Mouse (Mus musculus) Patski (cell line): ENCODE results near the gene Pdcd11. TPM values are rescaled to one million over a fixed set of nuclear protein-coding genes. Genes with fewer than 3 reads are reported as not detected.

Experiments
- ATAC-seq: fragments of 100-300 bp; one replicate; pipeline ENCODE4 v1.8.0; 2021
- CTCF ChIA-PET: fragments of 350-600 bp; sonication (Branson Sonifier 250); formaldehyde crosslinking; loops from one replicate; lab custom pipeline; 2022; ENCODE audit warnings: inconsistent platforms; lab: Charles Lee
- POLR2A ChIA-PET: fragments of 350-600 bp; sonication (Branson Sonifier 250); formaldehyde crosslinking; loops from one replicate; lab custom pipeline; 2022; ENCODE audit warnings: antibody characterized with exemption, inconsistent platforms; lab: Charles Lee
- DNase-seq: peaks from one replicate; pipeline ENCODE4 v3.0.0-alpha.2; 2011; ENCODE audit warnings: low read depth, low spot score
- H3K27me3 ChIP-seq: fragments of 371-371 bp; one replicate; pipeline ENCODE4 v1.5.1; 2021
- CTCF ChIP-seq: fragments of 100-300 bp; IDR thresholded peaks from one replicate; pipeline ENCODE4 v1.5.1; 2021
- in situ Hi-C: fragments of 300-500 bp; cut with MboI; formaldehyde crosslinking; loops from 3 replicates; pipeline ENCODE4 v1.11.1; 2018; ENCODE audit warnings: low pct_unique_long_range_greater_than_20kb, mixed read lengths
- polyA plus RNA-seq: library from polyadenylated mRNA; unstranded; gene quantifications from one replicate; pipeline ENCODE4 v1.2.3, GENCODE M21; 2021

Pdcd11 gene
- 29.3 TPM for polyA plus RNA-seq

- ATAC-seq, result peak; percentile 96
- ChIA-PET CTCF (interaction anchor here (1.0 to 1.6 kb wide), 3 partner anchors 9 to 24 kb away, joined by 3 to 6 read pairs (median 5); no protein-coding TSS in a partner anchor), POLR2A (interaction anchor here (0.9 to 2.1 kb wide), 4 partner anchors 10 to 23 kb away, joined by 3 to 9 read pairs (median 4); partner anchors contain the start of gene Taf5)
- peak; percentile 64 for DNase-seq
- in situ Hi-C loops, result no loop called here
- no peaks in the 10 kb centered on the region for H3K27me3 ChIP-seq
- TF ChIP-seq CTCF, result no peak
These were observed at the start of gene Pdcd11, which contains the start of gene Usmg5 for GRCm38 (mm10) chr19:47090550-47091156. TSS of gene Pdcd11 (plus strand) at chr19:47090768. TSS of gene Usmg5 (minus strand) at chr19:47090647.

- TF ChIP-seq CTCF, result peak; percentile 62
- ChIA-PET CTCF (interaction anchor here (0.8 to 1.7 kb wide), 6 partner anchors 8 to 283 kb away, joined by 3 to 4 read pairs (median 3); partner anchors contain the start of gene Cnnm2), POLR2A (no interaction called here)
- ATAC-seq, result no peak
- no peak for DNase-seq
- H3K27me3 ChIP-seq, result no peaks in the 10 kb centered on the region
- in situ Hi-C loops, result no loop called here
These were observed 47.0 kb upstream of the Pdcd11 start for GRCm38 (mm10) chr19:47043608-47044007.

- POLR2A ChIA-PET, result interaction anchor here (0.7 kb wide), 1 partner anchor 555 kb away, joined by 3 read pairs; no protein-coding TSS in a partner anchor
- in situ Hi-C loops, result no loop called here
- CTCF ChIA-PET, result interaction anchor here (0.9 kb wide), 1 partner anchor 177 kb away, joined by 3 read pairs; no protein-coding TSS in a partner anchor
- no peak for TF ChIP-seq CTCF
- no peak for DNase-seq
- no peak for ATAC-seq
- H3K27me3 ChIP-seq, result no peaks in the 10 kb centered on the region
These were observed 44.2 kb upstream of the Pdcd11 start for GRCm38 (mm10) chr19:47046343-47046742.

- DNase-seq, result no peak
- TF ChIP-seq CTCF, result no peak
These were observed 43.2 kb upstream of the Pdcd11 start for GRCm38 (mm10) chr19:47047236-47047833.

GRCm38 (mm10) chr19:47049061-47049460 lies 41.5 kb upstream of the Pdcd11 start:
- no peaks in the 10 kb centered on the region for H3K27me3 ChIP-seq
- no peak for DNase-seq
- in situ Hi-C loops, result no loop called here
- no peak for ATAC-seq
- ChIA-PET CTCF (no interaction called here), POLR2A (no interaction called here)
- TF ChIP-seq CTCF, result no peak

More at GRCm38 (mm10) chr19:47047236-47047833, 43.2 kb upstream of the Pdcd11 start:
- ATAC-seq, result no peak
- POLR2A ChIA-PET, result interaction anchor here (0.6 kb wide), 1 partner anchor 56 kb away, joined by 4 read pairs; no protein-coding TSS in a partner anchor
- no peaks in the 10 kb centered on the region for H3K27me3 ChIP-seq
- CTCF ChIA-PET, result no interaction called here
- in situ Hi-C loops, result no loop called here

- no peaks in the 10 kb centered on the region for H3K27me3 ChIP-seq
- in situ Hi-C loops, result no loop called here
- no peak for DNase-seq
- no peak for TF ChIP-seq CTCF
- ChIA-PET POLR2A (no interaction called here), CTCF (no interaction called here)
- no peak for ATAC-seq
These were observed 40.7 kb upstream of the Pdcd11 start for GRCm38 (mm10) chr19:47049840-47050239.

GRCm38 (mm10) chr19:47050271-47051032 lies 40.1 kb upstream of the Pdcd11 start, which contains the start of gene Pcgf6:
TSS of gene Pcgf6 (minus strand) at chr19:47050906.
- ChIA-PET CTCF (no interaction called here), POLR2A (interaction anchor here (1.0 to 1.7 kb wide), 2 partner anchors 16 to 18 kb away, joined by 4 to 9 read pairs; partner anchors contain the start of gene Taf5)
- TF ChIP-seq CTCF, result no peak
- in situ Hi-C loops, result no loop called here
- ATAC-seq, result peak; percentile 85
- DNase-seq, result no peak
- H3K27me3 ChIP-seq, result no peaks in the 10 kb centered on the region

GRCm38 (mm10) chr19:47052927-47053326 lies 37.6 kb upstream of the Pdcd11 start:
- no peak for ATAC-seq
- POLR2A ChIA-PET, result interaction anchor here (0.6 kb wide), 1 partner anchor 70 kb away, joined by 4 read pairs; no protein-coding TSS in a partner anchor
- CTCF ChIA-PET, result interaction anchor here (1.3 kb wide), 1 partner anchor 9 kb away, joined by 4 read pairs; no protein-coding TSS in a partner anchor
- no peak for TF ChIP-seq CTCF
- DNase-seq, result no peak
- H3K27me3 ChIP-seq, result peaks cover 5% of the 10 kb centered on the region
- in situ Hi-C loops, result no loop called here

GRCm38 (mm10) chr19:47053471-47053870 lies 37.1 kb upstream of the Pdcd11 start:
- in situ Hi-C loops, result no loop called here
- ChIA-PET POLR2A (interaction anchor here (0.6 to 0.7 kb wide), 2 partner anchors 8 to 70 kb away, joined by 3 to 4 read pairs; no protein-coding TSS in a partner anchor), CTCF (interaction anchor here (1.3 to 1.8 kb wide), 2 partner anchors 9 to 12 kb away, joined by 4 read pairs; no protein-coding TSS in a partner anchor)
- no peak for TF ChIP-seq CTCF
- peaks cover 6% of the 10 kb centered on the region for H3K27me3 ChIP-seq
- DNase-seq (no peak), ATAC-seq (no peak)

GRCm38 (mm10) chr19:47057684-47058083 lies 32.9 kb upstream of the Pdcd11 start:
- in situ Hi-C loops, result no loop called here
- DNase-seq (no peak), ATAC-seq (no peak)
- TF ChIP-seq CTCF, result no peak
- CTCF ChIA-PET, result no interaction called here
- POLR2A ChIA-PET, result interaction anchor here (0.8 kb wide), 1 partner anchor 10 kb away, joined by 3 read pairs; the partner anchor contains the start of gene Taf5
- H3K27me3 ChIP-seq, result peaks cover 6% of the 10 kb centered on the region
